Mouse (Mus musculus) embryonic fibroblast, embryonic 13.5 days (primary cell): ENCODE results near the gene Chat. TPM values are rescaled to one million over a fixed set of nuclear protein-coding genes. Genes with fewer than 3 reads are reported as not detected.
A peak's percentile ranks its signal among the peaks of the same experiment; 100 is the strongest.

Experiments
- H3K27ac ChIP-seq: 2 replicates; pipeline ENCODE4 v1.5.1; 2012; ENCODE audit warnings: low read length, control low read depth, inconsistent platforms; ENCODE audit not compliant: insufficient read depth
- H3K4me1 ChIP-seq: 2 replicates; pipeline ENCODE4 v1.6.1; 2011; ENCODE audit warnings: low read length; ENCODE audit not compliant: control insufficient read depth, insufficient read depth
- H3K4me3 ChIP-seq: 2 replicates; pipeline ENCODE4 v1.5.1; 2011; ENCODE audit warnings: mild to moderate bottlenecking, control low read depth, low read length; ENCODE audit not compliant: insufficient read depth
- CTCF ChIP-seq: IDR thresholded peaks from 2 replicates; pipeline ENCODE4 v1.5.1; 2011; ENCODE audit warnings: mild to moderate bottlenecking, control low read depth, low read length, moderate library complexity, borderline replicate concordance; ENCODE audit not compliant: insufficient read depth
- POLR2A ChIP-seq: IDR thresholded peaks from 2 replicates; pipeline ENCODE4 v1.6.1; 2011; ENCODE audit warnings: low read depth, mild to moderate bottlenecking, control low read depth, low read length, moderate library complexity
- polyA plus RNA-seq: library from polyadenylated mRNA; stranded (reverse); fragments of >200 nt; gene quantifications from 2 replicates; pipeline ENCODE4 v1.2.4, GENCODE M21; 2011; ENCODE audit warnings: low read depth; ENCODE audit not compliant: missing spikeins, insufficient read length

Chat gene
- polyA plus RNA-seq = not detected in 2 replicates

DNA sequence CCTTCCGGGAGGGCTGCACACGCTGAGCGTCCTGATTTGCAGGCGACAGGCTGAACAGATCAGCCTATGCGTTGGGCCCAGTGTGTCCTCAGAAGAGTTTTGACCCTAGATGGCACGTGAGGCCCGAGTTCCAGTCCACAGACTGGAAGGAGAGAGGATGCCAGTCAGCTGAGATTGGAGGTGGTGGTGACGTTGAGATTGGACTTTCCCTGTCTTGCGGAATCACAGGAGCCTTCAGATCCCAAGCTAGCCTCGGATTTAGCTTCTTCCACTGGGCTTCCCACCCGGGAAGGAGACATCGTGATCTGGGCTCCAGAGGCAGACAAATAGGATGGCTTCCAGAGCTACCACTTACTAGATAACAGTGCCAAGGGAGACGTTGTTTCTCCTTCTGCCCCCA is at the start of gene Chat:
Gene Chat, minus strand, starts transcription at position 101 of the 400 bp plus-strand sequence.
- no peak for TF ChIP-seq POLR2A
- TF ChIP-seq CTCF = no peak
- Histone ChIP-seq H3K27ac (no peak within 1 kb of the TSS), H3K4me3 (no peak within 1 kb of the TSS), H3K4me1 (no peaks in the 10 kb centered on the region)

DNA sequence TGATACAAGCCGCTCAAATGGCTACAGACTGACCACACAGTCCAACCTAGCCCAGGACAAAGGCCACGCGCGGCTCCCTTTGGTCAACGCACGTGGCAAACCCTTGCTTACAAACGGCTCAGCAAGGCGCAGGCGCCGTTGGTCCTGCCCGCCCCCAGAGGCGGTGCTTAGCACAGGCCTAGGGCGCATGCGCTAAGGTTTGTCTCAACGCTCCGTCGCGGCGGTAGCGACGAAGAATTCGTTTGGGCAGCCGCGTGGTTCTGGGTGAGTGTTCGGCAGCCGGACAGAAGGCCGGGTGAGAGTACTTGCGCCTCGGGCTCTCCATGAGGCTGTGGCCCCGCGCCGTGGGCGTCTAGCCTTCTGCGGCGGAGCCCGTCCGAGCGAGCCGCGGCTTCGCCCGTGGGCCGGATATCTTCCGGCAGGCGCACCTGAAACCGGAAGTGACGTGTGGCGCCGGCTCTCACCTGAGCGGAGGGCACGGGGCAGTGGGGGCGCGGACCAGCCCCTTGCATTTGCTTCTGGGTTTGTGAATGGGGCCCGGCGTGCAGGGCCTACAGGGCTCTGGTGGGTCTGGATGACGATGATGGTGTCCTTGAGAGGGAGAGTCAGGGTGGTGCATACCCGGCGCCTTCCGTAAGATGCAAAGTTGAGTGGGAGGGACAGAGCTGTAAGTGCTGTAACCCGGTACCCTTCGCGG is 47.7 kb upstream of the Chat start, which contains the start of gene Ercc6:
Gene Ercc6, plus strand, starts transcription at position 186 of the 697 bp plus-strand sequence.
- peak within 1 kb of the TSS; percentile 32; the same call in 1 of the 2 replicates for H3K27ac ChIP-seq
- TF ChIP-seq POLR2A (peak; percentile 97), CTCF (no peak)
- H3K4me3 ChIP-seq = peak within 1 kb of the TSS; percentile 76
- peaks cover 6% of the 10 kb centered on the region; the same call in 1 of the 2 replicates for H3K4me1 ChIP-seq

DNA sequence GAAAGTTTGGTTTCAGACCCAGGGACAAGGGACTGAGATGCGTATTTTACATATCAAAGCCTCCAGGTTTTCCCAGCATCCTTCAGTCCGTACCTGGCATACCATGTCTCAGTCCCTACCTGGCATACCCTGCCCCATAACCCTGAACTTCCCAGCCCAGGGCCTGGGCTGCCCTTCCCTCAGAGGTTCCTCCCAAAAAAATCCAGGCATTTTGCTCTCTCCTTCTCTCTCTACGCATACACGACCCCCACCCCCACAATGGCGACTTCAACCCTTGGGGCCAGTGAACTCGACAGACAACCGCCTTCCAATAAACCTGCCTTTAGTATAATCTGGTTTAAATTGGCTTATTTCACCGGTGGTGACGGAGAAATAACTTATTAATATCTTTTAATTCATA is 47.1 kb upstream of the Chat start:
- Histone ChIP-seq H3K4me3 (no peak overlapping the region), H3K27ac (no peak overlapping the region), H3K4me1 (peaks cover 6% of the 10 kb centered on the region; the same call in 1 of the 2 replicates)
- TF ChIP-seq POLR2A (no peak), CTCF (no peak)

DNA sequence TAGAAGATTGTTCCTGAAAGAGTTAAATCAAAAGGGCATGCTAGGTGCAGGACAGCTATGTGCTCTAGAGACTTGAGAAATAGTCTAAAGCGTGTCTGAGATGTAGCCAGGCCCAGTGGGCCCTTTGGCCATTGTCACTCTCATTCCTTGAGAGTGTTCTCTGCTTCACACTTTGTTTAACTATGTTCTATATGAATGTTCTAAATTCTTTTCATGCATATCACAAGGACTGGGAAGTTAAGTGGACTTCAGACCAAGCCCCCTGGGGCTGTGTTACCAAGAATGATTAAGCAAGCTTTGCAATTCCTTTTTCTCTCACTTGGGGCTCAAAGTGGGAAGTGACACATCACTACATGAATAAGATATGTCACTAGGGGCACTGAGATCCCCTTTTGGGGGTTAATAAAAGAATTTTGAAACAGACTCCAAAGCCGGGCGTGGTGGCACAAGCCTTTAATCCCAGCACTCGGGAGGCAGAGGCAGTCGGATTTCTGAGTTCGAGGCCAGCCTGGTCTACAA is 43.7 kb upstream of the Chat start:
- Histone ChIP-seq H3K27ac (no peak overlapping the region), H3K4me3 (no peak overlapping the region), H3K4me1 (peaks cover 3% of the 10 kb centered on the region; the same call in 1 of the 2 replicates)
- TF ChIP-seq POLR2A (no peak), CTCF (no peak)

DNA sequence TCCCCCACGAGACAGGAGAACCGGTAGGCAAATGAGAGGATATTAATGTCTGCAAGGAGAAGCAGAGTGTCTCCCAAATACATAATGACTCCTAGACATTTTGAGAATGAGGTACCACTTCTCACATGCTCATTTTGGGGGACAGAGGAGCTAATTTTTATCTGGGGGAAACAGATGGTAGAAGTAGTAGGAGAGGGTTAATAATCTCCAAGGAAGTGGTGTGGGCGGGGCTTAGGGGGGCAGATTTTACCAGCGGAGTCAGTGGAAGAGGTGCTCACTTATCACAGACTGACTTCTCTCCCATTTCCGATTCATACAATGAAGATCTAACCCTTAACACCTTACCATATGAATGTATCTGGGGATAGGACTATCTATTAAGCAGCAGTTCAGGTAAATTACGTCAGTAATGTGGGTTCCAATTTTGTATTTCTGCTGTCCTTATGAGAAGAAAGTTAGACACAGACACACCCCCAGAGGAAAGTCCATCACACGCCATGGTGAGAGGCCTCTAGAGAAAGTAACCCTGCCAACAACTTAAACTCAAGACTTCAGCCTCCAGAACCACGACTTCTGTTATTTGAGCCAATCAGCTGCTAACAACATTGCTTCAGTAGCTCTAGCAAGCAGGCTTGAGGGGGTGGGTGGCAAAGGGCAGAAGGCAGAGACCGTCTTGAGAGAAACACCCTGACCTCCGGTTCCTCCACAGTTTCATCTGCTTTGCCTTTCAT is 42.5 kb upstream of the Chat start:
- Histone ChIP-seq H3K4me3 (no peak overlapping the region), H3K27ac (no peak overlapping the region), H3K4me1 (peaks cover 3% of the 10 kb centered on the region; the same call in 1 of the 2 replicates)
- no peak for TF ChIP-seq POLR2A
- TF ChIP-seq CTCF = no peak

- no peak for TF ChIP-seq POLR2A
- no peak for TF ChIP-seq CTCF
- Histone ChIP-seq H3K4me3 (no peak overlapping the region), H3K27ac (no peak overlapping the region), H3K4me1 (peaks cover 3% of the 10 kb centered on the region; the same call in 1 of the 2 replicates)
Measured at GRCm38 (mm10) chr14:32507216-32507615, 41.4 kb upstream of the Chat start.

DNA sequence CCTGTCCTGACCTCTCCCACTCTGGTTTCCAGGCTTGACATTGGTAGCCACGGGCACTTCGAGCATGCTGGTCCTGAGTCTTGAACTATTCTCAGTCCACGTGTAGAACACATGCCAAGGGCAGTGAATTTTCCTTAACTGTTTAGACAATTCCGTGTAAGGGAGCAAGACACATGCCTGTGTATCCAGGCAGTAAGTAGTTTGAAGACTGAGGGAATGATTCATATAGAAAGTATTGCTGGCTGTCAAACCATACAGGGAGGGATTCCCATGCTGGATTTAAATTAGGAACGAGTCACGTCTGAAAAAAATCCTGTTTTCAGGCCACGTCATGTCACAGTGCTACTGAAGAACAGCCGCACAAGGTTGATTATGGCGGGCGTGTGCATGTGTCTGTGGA is 40.5 kb upstream of the Chat start:
- H3K4me3 ChIP-seq = no peak overlapping the region
- no peak for TF ChIP-seq POLR2A
- no peak for TF ChIP-seq CTCF
- peaks cover 3% of the 10 kb centered on the region; the same call in 1 of the 2 replicates for H3K4me1 ChIP-seq
- peak overlapping the region; percentile 38; the same call in 1 of the 2 replicates for H3K27ac ChIP-seq

DNA sequence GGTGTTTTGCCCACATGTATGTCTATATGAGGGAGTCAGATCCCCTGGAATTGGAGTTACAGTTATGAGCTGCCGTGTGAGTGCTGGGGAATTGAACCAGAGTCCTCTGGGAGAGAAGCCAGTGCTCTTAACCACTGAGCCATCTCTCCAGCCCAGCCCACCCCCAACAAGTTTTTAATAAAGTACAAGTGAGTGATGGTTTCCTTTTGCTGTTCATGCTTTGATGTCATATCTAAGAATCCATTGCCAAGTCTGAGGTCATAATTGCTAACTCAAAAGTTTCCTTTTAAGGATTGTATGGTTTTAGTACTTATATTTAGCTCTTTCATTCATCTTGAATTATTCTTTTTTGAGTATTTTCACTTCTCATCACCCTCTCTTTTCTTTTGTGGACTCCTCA is 38.1 kb upstream of the Chat start:
- Histone ChIP-seq H3K27ac (no peak overlapping the region), H3K4me3 (no peak overlapping the region), H3K4me1 (peaks cover 3% of the 10 kb centered on the region; the same call in 1 of the 2 replicates)
- TF ChIP-seq CTCF (no peak), POLR2A (no peak)

GRCm38 (mm10) chr14:32502764-32503688 is 37.2 kb upstream of the Chat start:
- H3K27ac ChIP-seq = no peak overlapping the region
- peaks cover 3% of the 10 kb centered on the region; the same call in 1 of the 2 replicates for H3K4me1 ChIP-seq
- H3K4me3 ChIP-seq = no peak overlapping the region
- no peak for TF ChIP-seq CTCF
- TF ChIP-seq POLR2A = no peak
